Mouse (Mus musculus) hindbrain, embryonic 12.5 days (tissue): ENCODE measurements around the gene Txnrd3. TPM values are rescaled to one million over a fixed set of nuclear protein-coding genes. Genes with fewer than 3 reads are reported as not detected.

Experiments used
- ATAC-seq: fragments of 200-750 bp; cut with Nextera tagmentation; 2 replicates; pipeline ENCODE4 v1.8.0; 2017; ENCODE audit warnings: moderate TSS enrichment; ENCODE audit not compliant: low FRiP score
- H3K27ac ChIP-seq: fragments of 300-500 bp; sonication (generic); 2 replicates; pipeline ENCODE4 v1.5.1; 2016; ENCODE audit warnings: mild to moderate bottlenecking
- H3K27me3 ChIP-seq: fragments of 300-500 bp; sonication (generic); 2 replicates; pipeline ENCODE4 v1.6.1; 2016; ENCODE audit warnings: mild to moderate bottlenecking
- H3K36me3 ChIP-seq: fragments of 300-500 bp; sonication (generic); 2 replicates; pipeline ENCODE4 v1.6.1; 2016; ENCODE audit warnings: mild to moderate bottlenecking
- H3K4me1 ChIP-seq: fragments of 300-500 bp; sonication (generic); 2 replicates; pipeline ENCODE4 v1.6.1; 2016
- H3K4me2 ChIP-seq: fragments of 300-500 bp; sonication (generic); replicated peaks from 2 replicates; pipeline ENCODE4 v1.6.1; 2016; ENCODE audit warnings: mild to moderate bottlenecking
- H3K4me3 ChIP-seq: fragments of 300-500 bp; sonication (generic); 2 replicates; pipeline ENCODE4 v1.5.1; 2016; ENCODE audit warnings: mild to moderate bottlenecking
- H3K9ac ChIP-seq: fragments of 300-500 bp; sonication (generic); 2 replicates; pipeline ENCODE4 v1.6.1; 2016; ENCODE audit warnings: mild to moderate bottlenecking, moderate library complexity
- H3K9me3 ChIP-seq: fragments of 300-500 bp; sonication (generic); replicated peaks from 2 replicates; pipeline ENCODE4 v1.6.1; 2016; ENCODE audit warnings: mild to moderate bottlenecking
- WGBS: fragments of 180-500 bp; shearing (Covaris S2); methylation state at CpG from one replicate; pipeline ENCODE4 v1.1.7; 2016; 5-methylcytosine and 5-hydroxymethylcytosine counted together
- polyA plus RNA-seq: library from polyadenylated mRNA; unstranded; fragments of >200 nt; fragmentation: Nextera tagmentation; extraction: Ambion mirVana; gene quantifications from 2 replicates; pipeline ENCODE4 v1.2.1, GENCODE M21; 2016

The Txnrd3 gene
- polyA plus RNA-seq, 1 experiment from 2014 or later = 15.5 TPM

GRCm38 (mm10) chr6:89628045-89628785, 15.6 kb upstream of the Txnrd3 start:
- ATAC-seq = no peak
- Histone ChIP-seq H3K27me3 (no peaks in the 10 kb centered on the region; the same call in 1 of the 2 replicates), H3K36me3 (no peaks in the 10 kb centered on the region), H3K27ac (no peak overlapping the region), H3K4me2 (no peak overlapping the region), H3K4me1 (peaks cover 10% of the 10 kb centered on the region), H3K4me3 (no peak overlapping the region), H3K9me3 (no peaks in the 10 kb centered on the region), H3K9ac (no peak overlapping the region)
- WGBS = 69% methylated on average over 8 of the region's 8 CpGs

GRCm38 (mm10) chr6:89631809-89632562, 11.8 kb upstream of the Txnrd3 start:
- WGBS = 12% methylated on average over 10 of the region's 10 CpGs
- H3K4me2 ChIP-seq = peak overlapping the region; percentile 17; the same call in 1 of the 2 replicates

DNA sequence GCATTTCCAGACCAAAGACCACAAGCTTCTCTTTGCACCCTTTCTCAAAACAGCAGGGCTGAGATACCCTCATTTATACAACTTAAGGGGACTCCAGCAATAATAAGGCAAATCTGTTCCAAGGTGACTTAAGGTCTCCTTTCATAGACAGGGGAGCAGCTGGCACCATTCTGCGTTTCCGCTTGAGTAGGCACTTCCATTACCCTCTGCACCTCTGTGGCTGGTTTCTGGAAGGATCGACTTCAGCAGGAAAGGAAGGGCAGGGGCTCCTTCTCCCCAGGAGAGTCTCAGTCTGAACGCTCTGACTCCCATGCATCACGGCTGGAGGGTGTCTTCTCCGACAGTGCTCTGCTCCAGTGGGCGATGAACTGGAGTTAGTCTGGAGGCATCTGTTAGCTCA, 10.7 kb upstream of the Txnrd3 start:
- 51% methylated on average over 7 of the region's 7 CpGs for WGBS
- H3K27ac ChIP-seq = peak overlapping the region; percentile 66; the same call in 1 of the 2 replicates
- no peak overlapping the region for H3K9ac ChIP-seq

More at GRCm38 (mm10) chr6:89631809-89632562, 11.8 kb upstream of the Txnrd3 start:
- 0 out of 2 replicates have a peak overlapping the region, but pooled peaks have one; percentile 4 for H3K9ac ChIP-seq
- no peaks in the 10 kb centered on the region for H3K9me3 ChIP-seq
- no peaks in the 10 kb centered on the region; the same call in 1 of the 2 replicates for H3K27me3 ChIP-seq
- no peaks in the 10 kb centered on the region for H3K36me3 ChIP-seq
- peak overlapping the region; percentile 66; the same call in 1 of the 2 replicates for H3K27ac ChIP-seq
- no peak overlapping the region for H3K4me3 ChIP-seq
- peak; percentile 74 for ATAC-seq
- H3K4me1 ChIP-seq = peaks cover 12% of the 10 kb centered on the region

DNA sequence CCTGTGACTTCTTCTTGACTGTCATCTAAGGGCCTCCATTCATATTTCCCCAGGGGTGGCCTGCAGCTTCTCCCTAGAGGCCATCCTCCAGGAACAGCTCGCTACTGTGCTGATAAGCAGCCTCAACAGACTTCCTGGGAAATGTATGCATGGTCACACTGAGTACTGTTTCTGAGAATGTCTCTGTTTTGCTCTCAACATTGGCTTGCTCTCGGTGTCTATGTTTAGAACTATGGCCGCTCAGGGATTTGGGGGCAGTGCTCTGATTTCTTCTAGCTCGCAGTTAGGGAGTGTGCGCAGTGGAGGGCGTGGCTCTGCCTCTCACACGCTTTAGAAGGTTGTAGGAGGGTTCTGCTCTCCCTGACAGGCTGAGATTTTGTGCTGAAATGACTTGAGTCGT, 9.4 kb upstream of the Txnrd3 start:
- WGBS = 51% methylated on average over 8 of the region's 8 CpGs
- Histone ChIP-seq H3K27me3 (no peaks in the 10 kb centered on the region; the same call in 1 of the 2 replicates), H3K4me1 (peaks cover 12% of the 10 kb centered on the region), H3K9me3 (no peaks in the 10 kb centered on the region), H3K9ac (no peak overlapping the region), H3K27ac (no peak overlapping the region), H3K4me3 (no peak overlapping the region), H3K4me2 (no peak overlapping the region), H3K36me3 (no peaks in the 10 kb centered on the region)
- no peak for ATAC-seq

More for the DNA sequence above, 10.7 kb upstream of the Txnrd3 start:
- no peak overlapping the region for H3K4me2 ChIP-seq
- no peaks in the 10 kb centered on the region; the same call in 1 of the 2 replicates for H3K27me3 ChIP-seq
- H3K4me3 ChIP-seq = no peak overlapping the region
- peaks cover 12% of the 10 kb centered on the region for H3K4me1 ChIP-seq
- H3K9me3 ChIP-seq = no peaks in the 10 kb centered on the region
- no peaks in the 10 kb centered on the region for H3K36me3 ChIP-seq
- peak; percentile 55 for ATAC-seq

DNA sequence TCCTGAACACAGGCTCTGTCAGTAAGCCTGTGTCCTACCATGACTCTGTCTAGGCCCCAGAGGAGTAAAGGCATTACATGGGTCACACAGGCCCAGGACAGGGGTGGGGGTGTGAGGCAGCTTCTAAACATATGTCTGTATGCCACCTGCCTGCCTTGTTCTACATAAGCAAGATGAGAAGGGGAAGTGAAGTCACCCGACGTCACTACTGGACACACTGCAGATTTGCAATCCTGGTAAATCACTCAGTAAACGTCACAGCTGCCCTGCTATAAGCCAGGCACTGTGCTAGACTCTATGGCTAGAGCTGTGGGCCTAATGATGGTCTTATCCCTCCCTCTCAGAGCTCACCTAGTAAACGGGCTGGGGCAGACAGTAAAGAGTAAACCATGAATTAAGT, 5.8 kb upstream of the Txnrd3 start:
- Histone ChIP-seq H3K4me3 (no peak overlapping the region), H3K4me2 (no peak overlapping the region), H3K9me3 (no peaks in the 10 kb centered on the region), H3K27ac (no peak overlapping the region), H3K36me3 (no peaks in the 10 kb centered on the region), H3K4me1 (peaks cover 8% of the 10 kb centered on the region), H3K9ac (no peak overlapping the region), H3K27me3 (no peaks in the 10 kb centered on the region)
- no peak for ATAC-seq
- WGBS = 84% methylated on average over 4 of the region's 4 CpGs

- H3K36me3 ChIP-seq = no peaks in the 10 kb centered on the region
- H3K9me3 ChIP-seq = no peaks in the 10 kb centered on the region
- H3K9ac ChIP-seq = no peak overlapping the region
- ATAC-seq = no peak
- no peak overlapping the region for H3K4me2 ChIP-seq
- 38% methylated on average over 2 of the region's 2 CpGs for WGBS
- H3K4me1 ChIP-seq = peaks cover 3% of the 10 kb centered on the region; the same call in 1 of the 2 replicates
- H3K4me3 ChIP-seq = no peak overlapping the region
- H3K27ac ChIP-seq = no peak overlapping the region
- no peaks in the 10 kb centered on the region for H3K27me3 ChIP-seq
These were observed 4.8 kb upstream of the Txnrd3 start for GRCm38 (mm10) chr6:89639025-89639424.

- peaks cover 3% of the 10 kb centered on the region; the same call in 1 of the 2 replicates for H3K4me1 ChIP-seq
- H3K36me3 ChIP-seq = no peaks in the 10 kb centered on the region
- WGBS = under 1% methylated on average over 40 of the region's 41 CpGs
- no peaks in the 10 kb centered on the region for H3K9me3 ChIP-seq
- no peaks in the 10 kb centered on the region for H3K27me3 ChIP-seq
- H3K9ac ChIP-seq = peak overlapping the region; percentile 72
- H3K4me2 ChIP-seq = peak overlapping the region; percentile 85
- peak overlapping the region; percentile 88 for H3K27ac ChIP-seq
- H3K4me3 ChIP-seq = peak overlapping the region; percentile 71
- ATAC-seq = peak; percentile 93
These were observed 685 bp downstream of the Txnrd3 start for GRCm38 (mm10) chr6:89644271-89645075.

DNA sequence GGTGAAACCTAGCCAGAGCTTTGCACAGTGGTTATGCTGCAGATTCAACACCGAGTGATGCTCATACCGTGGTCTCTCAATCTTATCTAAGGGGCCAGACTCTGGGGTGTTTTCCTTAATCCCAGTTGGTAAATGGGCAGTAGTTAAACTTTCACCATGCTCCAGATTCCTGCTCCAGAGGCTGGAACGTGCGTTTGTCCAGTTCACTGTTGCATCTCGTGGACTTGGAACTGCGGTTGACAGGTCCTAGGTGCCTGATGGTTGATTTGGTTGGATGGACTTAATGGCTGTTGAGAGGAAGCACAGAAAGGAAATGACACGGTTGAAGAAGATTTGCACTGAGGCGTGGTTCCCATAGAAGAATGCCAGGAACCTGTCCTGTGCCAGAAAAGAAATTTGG, 6.1 kb downstream of the Txnrd3 start:
- no peak overlapping the region for H3K9ac ChIP-seq
- H3K4me3 ChIP-seq = no peak overlapping the region
- H3K4me1 ChIP-seq = no peaks in the 10 kb centered on the region
- 95% methylated on average over 8 of the region's 8 CpGs for WGBS
- H3K9me3 ChIP-seq = no peaks in the 10 kb centered on the region
- no peak overlapping the region for H3K4me2 ChIP-seq
- H3K27me3 ChIP-seq = no peaks in the 10 kb centered on the region
- ATAC-seq = no peak
- H3K36me3 ChIP-seq = 0 out of 2 replicates have a peak, but pooled peaks cover 3% of the 10 kb centered on the region
- H3K27ac ChIP-seq = no peak overlapping the region

- no peak overlapping the region for H3K4me2 ChIP-seq
- H3K27me3 ChIP-seq = no peaks in the 10 kb centered on the region
- H3K4me3 ChIP-seq = no peak overlapping the region
- H3K9ac ChIP-seq = no peak overlapping the region
- no peak for ATAC-seq
- H3K27ac ChIP-seq = no peak overlapping the region
- H3K9me3 ChIP-seq = no peaks in the 10 kb centered on the region
- H3K36me3 ChIP-seq = peaks cover 11% of the 10 kb centered on the region; the same call in 1 of the 2 replicates
- H3K4me1 ChIP-seq = no peaks in the 10 kb centered on the region
These were observed 8.0 kb downstream of the Txnrd3 start for GRCm38 (mm10) chr6:89651770-89652169.

- H3K9me3 ChIP-seq = no peaks in the 10 kb centered on the region
- no peak overlapping the region for H3K4me2 ChIP-seq
- H3K36me3 ChIP-seq = peaks cover 11% of the 10 kb centered on the region; the same call in 1 of the 2 replicates
- no peak for ATAC-seq
- 92% methylated on average over 3 of the region's 3 CpGs for WGBS
- H3K4me3 ChIP-seq = no peak overlapping the region
- no peak overlapping the region for H3K27ac ChIP-seq
- no peak overlapping the region for H3K9ac ChIP-seq
- no peaks in the 10 kb centered on the region for H3K27me3 ChIP-seq
- H3K4me1 ChIP-seq = no peaks in the 10 kb centered on the region
These were observed 11.2 kb downstream of the Txnrd3 start for GRCm38 (mm10) chr6:89655011-89655410.

- Histone ChIP-seq H3K4me1 (no peaks in the 10 kb centered on the region), H3K27me3 (no peaks in the 10 kb centered on the region), H3K9ac (no peak overlapping the region), H3K27ac (no peak overlapping the region), H3K4me2 (no peak overlapping the region), H3K9me3 (no peaks in the 10 kb centered on the region), H3K4me3 (no peak overlapping the region), H3K36me3 (peaks cover 11% of the 10 kb centered on the region; the same call in 1 of the 2 replicates)
- 82% methylated on average over 3 of the region's 3 CpGs for WGBS
- ATAC-seq = no peak
These were observed 14.6 kb downstream of the Txnrd3 start for GRCm38 (mm10) chr6:89658342-89658741.

DNA sequence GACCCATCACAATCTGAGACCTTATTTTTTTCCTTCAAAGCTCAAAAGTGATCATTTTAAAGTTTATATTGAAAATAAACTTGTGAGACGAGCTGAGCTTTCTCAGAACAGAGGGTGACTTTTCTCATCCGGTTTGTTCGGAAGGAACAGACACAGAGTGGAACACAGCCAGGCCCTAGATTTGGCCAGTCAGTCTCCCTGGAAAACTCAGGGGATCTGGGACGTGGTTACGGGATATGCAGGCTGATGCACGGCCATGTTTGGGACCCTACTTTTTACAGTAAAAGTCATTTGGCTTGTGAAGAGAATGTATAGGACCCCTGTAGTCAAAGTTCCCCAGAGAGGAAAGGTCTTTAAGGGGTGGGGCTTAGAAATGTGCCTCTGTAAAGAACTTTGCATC, 15.1 kb downstream of the Txnrd3 start:
- no peak for ATAC-seq

More for the DNA sequence above, 15.1 kb downstream of the Txnrd3 start:
- Histone ChIP-seq H3K4me3 (no peak overlapping the region), H3K27me3 (no peaks in the 10 kb centered on the region), H3K9ac (no peak overlapping the region), H3K36me3 (peaks cover 16% of the 10 kb centered on the region; the same call in 1 of the 2 replicates), H3K4me1 (no peaks in the 10 kb centered on the region), H3K9me3 (no peaks in the 10 kb centered on the region), H3K4me2 (no peak overlapping the region), H3K27ac (no peak overlapping the region)
- WGBS = 88% methylated on average over 6 of the region's 6 CpGs
